Mouse (Mus musculus) embryonic stem cell, embryonic (primary cell): ENCODE results near the gene Fam120b.

Source experiments
- CTCF ChIA-PET, 4 experiments: fragments of 300-600 bp in 2 of 4; fragments of 350-600 bp in 2 of 4; sonication (Branson Sonifier 250); formaldehyde crosslinking; loops; one replicate each; lab custom pipeline; 2022; ENCODE audit warnings: inconsistent platforms in 2 of 4; lab: Charles Lee
- POLR2A ChIA-PET, 4 experiments: fragments of 300-600 bp in 2 of 4; fragments of 350-600 bp in 2 of 4; sonication (Branson Sonifier 250); formaldehyde crosslinking; loops; one replicate each; lab custom pipeline; 2022; ENCODE audit warnings: antibody characterized with exemption in 4 of 4, inconsistent platforms in 1 of 4; lab: Charles Lee

The Fam120b gene

DNA sequence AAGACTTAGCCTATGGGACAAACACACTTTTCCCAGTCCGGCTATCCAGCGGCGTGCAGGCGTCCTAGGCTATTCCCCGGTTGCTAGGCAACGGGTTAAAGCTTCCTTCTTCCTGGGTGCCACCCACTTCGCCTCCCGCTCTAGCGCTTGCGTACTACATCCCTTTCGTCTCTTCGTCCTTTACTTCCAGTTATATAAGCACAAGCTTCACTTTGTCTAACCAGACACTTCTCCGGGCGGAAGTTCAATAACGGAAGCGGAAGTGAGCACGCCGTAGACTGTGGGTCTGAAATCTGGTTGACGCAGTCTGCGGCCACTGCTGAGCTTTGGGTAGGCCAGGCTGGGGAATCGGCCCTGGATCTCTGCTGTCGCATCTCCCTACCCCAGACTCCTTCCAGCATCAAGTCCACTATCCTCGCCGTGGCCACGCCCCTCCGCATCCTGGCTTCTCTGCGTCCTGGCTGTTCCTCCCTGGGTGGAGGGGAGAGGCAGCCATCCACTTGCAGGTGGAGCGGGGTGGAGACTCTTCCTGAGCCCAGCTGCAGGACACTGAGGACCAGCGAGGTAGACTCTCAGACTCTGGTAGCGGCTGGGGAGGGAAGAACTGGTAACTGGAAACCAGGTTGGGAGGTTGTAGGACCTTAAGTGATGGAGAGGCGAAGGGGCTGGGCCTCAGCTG is at the start of gene Fam120b:
Gene Fam120b, plus strand, starts transcription at position 206 of the 679 bp plus-strand sequence.
- ChIA-PET POLR2A (interaction anchor here (0.6 to 5.7 kb wide), 42 partner anchors 9 to 1901 kb away, joined by 3 to 78 read pairs (median 4); partner anchors contain the start of gene Dll1 (in 3 of the 4)), CTCF (interaction anchor here (0.6 to 1.9 kb wide), 7 partner anchors 15 to 330 kb away, joined by 3 to 5 read pairs (median 4); no protein-coding TSS in a partner anchor)

DNA sequence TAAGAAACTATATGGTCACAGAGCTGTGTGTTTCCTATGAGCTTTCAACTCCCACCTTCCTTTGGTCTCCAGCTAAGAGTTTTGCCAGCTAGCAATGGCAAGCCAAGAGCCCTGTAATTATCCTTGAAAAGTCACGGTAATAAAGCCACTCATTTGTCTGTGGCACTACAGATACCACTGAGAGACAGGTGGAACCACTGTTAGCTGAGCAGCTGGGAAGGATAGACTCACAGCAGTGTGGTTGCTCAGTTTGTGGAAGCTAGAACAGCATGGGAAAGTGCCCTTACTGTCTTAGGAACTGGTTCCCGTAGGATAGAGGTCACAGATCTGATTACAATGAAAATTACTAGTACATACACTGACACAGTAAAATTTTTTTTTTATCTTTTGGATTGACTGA is 45.9 kb upstream of the Fam120b start:
- CTCF ChIA-PET = no interaction called here
- POLR2A ChIA-PET = interaction anchor here in 1 of 4 experiments (1.0 kb wide), 1 partner anchor 26 kb away, joined by 4 read pairs; the partner anchor contains the start of gene Dll1

DNA sequence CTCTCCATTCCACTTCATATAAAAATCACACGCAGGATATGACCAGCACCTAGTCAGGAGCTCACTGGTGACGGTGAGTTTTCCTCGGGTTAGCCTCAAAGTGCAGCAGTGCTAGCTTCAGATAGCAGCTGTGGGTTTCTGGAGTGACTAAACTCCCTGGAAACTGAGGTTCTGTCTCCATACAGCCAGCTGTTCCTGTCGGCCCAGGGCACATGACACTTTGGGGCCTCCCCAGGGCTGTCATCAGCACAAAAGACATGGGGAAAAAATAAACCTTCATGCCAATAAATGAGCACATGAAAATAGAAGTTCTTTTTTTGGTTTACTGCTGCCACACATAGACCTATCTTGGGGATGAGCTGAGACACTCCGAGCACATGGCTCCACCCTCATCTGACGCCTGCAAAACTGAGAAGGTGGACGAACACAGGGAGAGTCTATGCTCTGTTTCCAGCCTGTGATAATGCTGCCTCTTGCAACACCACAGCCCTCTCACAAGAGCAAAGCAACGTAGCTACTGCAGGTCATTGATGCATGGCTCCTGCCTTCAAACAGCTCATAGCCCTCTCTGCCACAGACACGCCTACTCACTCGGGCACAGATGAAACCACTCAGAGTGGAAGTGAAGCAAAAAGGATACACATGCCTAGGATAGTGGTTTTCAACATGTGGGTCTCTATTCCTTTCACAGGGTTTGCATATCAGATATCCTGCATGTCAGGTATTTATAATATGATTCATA is 43.0 kb upstream of the Fam120b start:
- ChIA-PET POLR2A (interaction anchor here in 2 of 4 experiments (0.6 to 1.7 kb wide), 2 partner anchors 11 to 246 kb away, joined by 3 to 6 read pairs; no protein-coding TSS in a partner anchor), CTCF (no interaction called here)

DNA sequence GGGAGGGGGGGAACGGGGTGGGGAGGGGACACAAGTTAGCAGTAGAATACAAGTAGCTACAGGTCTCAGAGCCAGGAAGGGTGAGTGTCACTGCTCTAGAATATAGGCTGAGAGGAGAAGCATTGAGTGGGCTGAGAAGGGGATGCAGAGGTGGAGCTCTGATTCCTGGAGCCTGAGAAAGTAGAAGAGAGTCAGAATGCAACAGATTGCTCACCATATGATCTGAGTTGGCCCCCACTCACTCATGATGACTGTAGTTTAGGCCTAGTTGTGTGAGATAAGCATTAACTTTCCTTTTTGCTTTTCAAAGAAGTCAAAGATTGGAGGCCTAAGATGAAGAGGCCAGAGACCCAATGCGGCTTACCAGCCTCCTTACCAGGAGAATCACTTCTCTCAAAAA is 42.0 kb upstream of the Fam120b start:
- POLR2A ChIA-PET = interaction anchor here in 3 of 4 experiments (0.6 to 1.3 kb wide), 5 partner anchors 22 to 350 kb away, joined by 3 read pairs; no protein-coding TSS in a partner anchor
- CTCF ChIA-PET = no interaction called here

DNA sequence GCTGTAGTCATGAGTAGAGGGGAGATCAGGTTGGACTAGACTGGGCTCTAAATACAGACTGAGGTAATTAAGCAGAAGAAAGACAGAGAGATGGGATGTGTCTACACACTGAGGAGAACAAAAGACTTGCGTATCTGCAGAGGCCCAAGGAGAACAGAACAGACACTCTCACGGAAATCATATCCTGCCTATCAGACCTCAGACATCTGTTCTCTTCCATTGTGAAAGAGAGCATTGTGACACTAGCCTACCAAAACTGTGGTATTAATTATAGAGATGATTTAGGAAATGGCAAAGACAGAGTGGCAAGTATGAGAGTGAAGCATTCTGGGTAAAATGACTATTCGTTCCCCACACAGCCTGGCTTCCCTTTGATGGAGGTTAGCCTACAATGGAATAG is 40.9 kb upstream of the Fam120b start:
- CTCF ChIA-PET = no interaction called here
- POLR2A ChIA-PET = interaction anchor here in 1 of 4 experiments (0.9 to 1.6 kb wide), 3 partner anchors 20 to 32 kb away, joined by 3 to 5 read pairs (median 3); no protein-coding TSS in a partner anchor

DNA sequence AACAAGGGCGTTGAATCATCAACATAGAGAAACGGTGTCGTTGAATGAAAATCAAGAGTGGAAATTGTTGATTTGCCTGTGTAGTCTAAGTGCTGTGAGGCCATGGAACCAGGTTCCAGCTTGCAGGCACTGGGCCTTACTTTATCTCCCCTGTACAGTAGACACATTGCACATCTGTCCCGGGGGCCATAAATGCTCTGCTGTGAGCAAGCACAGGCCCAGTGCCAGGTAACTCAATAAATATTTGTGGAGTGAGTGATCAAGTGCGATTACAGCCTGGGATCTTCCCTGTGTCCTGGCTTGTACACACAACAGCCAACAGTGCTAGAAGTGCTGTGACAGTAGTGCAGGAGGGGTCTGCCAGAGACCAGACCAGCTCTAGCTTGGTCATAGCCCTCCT is 39.5 kb upstream of the Fam120b start:
- POLR2A ChIA-PET = interaction anchor here in 1 of 4 experiments (0.5 to 1.6 kb wide), 2 partner anchors 18 to 246 kb away, joined by 3 to 5 read pairs; no protein-coding TSS in a partner anchor
- CTCF ChIA-PET = no interaction called here

DNA sequence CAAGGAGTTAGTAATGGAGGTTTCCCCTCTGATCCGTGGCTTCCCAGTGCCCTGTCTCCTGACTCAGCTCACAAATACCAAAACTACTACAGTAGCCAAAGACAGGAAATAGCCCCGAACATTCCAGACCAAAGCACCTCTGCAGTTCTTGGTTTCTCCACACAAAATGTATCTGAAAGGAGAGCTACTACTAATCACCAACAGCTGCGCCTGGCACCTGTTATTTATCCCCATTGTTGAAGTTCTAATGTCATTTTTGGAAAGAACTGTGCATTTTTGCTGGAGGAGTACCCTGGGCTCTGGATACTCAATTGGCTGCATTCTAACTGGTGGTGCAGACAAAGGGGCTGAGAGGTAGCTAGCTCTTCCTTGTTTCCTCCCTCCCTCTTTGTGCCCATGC is 38.9 kb upstream of the Fam120b start:
- ChIA-PET POLR2A (no interaction called here), CTCF (no interaction called here)

DNA sequence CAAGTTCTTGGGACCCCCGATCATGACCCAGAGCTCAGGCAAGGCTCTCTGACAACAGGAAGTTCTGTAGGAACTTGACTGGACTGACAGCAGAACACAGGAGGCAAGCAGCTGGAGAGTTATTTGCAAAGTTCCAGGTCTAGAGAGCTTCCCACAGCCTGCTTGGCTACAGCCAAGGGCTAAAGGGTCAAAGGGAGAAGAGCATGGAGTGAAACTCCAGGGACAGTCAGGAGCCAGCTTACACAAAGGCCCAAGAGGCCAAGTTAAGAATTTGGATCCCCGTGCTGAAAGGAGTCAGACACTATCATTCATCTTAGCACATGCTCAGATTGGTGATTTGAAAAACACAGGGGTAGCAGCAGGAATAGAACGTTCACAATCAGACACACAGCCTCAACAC is 32.3 kb upstream of the Fam120b start:
- POLR2A ChIA-PET = interaction anchor here in 2 of 4 experiments (1.0 to 5.8 kb wide), 3 partner anchors 9 to 247 kb away, joined by 3 to 34 read pairs (median 3); partner anchors contain the start of gene Dll1 (in 1 of the 2)
- CTCF ChIA-PET = no interaction called here

DNA sequence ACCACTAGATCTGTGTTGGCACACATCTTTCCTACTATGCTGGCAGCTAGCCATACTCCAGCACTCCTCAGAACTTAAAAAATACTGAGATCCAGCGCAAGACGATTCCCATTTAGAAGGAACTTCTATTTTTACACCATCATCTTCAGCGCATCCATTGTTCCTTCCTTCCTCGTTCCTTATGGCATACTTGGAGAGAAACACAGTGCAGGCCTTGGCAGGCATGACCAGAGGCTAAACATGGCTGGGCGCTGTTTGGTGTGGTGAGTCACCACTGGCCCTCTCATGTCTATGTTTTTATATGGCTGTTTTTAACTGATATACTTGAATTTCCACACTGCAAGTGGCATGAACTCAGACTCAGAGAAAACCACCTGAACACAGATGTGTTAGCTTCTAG is 30.4 kb upstream of the Fam120b start:
- ChIA-PET POLR2A (interaction anchor here in 1 of 4 experiments (5.8 kb wide), 1 partner anchor 10 kb away, joined by 34 read pairs; the partner anchor contains the start of gene Dll1), CTCF (no interaction called here)

DNA sequence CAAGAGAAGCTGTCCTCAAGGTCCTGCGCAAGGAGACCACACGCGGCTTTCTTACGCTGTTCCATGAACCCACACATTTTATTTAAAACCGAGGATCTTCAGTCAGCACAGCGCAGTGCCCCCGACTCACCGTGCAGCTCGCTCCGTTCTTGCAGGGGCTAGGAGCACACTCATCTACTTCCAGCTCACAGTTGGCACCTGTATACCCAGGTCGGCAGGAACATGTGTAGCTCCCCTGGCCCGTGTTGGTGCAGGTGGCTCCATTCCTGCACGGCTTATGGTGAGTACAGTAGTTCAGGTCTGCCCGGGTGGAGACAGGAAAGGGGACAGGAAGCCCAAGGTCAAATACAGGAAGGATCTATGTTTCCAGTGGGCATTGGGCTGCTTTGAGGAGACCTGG is 25.6 kb upstream of the Fam120b start:
- POLR2A ChIA-PET = interaction anchor here in 2 of 4 experiments (0.8 to 3.6 kb wide), 5 partner anchors 10 to 219 kb away, joined by 3 to 16 read pairs (median 4); partner anchors contain the start of gene Fam120b (in 1 of the 2)
- CTCF ChIA-PET = no interaction called here

DNA sequence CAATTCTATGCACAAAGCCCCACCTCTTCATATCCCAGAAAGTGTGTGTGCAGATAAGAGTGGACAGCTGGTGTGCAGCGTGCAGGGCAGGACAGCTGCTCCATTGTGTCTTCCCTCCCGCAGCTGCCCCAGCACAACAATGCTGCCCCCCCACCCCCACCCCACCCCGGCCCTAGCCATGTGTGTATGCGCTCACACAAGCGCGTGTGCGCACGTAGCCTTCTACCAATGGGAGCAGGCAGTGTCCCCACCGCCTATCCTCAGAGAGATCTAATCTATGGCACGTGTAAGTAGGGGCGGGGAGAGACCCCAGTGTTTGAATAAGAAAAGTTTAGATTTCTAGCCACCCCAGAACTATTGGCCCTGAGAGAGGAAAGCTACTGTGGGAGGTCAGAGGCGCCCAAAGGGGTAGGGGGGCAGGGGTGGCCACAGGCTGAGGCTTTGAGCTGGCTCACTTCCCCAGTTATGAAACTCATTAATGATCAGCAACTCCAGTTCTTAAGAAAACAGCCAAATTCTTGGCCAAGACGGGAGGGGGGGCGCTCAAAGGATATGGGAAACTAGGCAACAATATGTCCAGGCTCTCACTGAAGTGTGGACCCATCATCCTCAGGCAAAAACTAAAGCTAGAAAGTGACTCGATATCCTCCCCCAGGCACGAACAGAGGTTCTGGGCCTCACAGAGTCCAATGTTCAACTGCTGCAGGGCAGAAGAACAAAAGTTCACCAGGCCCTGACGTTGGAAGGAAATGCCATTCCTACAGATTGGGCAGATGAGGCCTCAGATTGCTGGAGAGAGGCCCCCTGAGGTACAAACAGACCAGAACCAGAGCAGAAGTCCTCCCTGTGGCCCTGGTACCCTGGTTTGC is 23.8 kb upstream of the Fam120b start:
- ChIA-PET POLR2A (interaction anchor here in 3 of 4 experiments (0.5 to 3.6 kb wide), 13 partner anchors 8 to 624 kb away, joined by 3 to 16 read pairs (median 3); partner anchors contain the start of gene Fam120b (in 2 of the 3)), CTCF (no interaction called here)

DNA sequence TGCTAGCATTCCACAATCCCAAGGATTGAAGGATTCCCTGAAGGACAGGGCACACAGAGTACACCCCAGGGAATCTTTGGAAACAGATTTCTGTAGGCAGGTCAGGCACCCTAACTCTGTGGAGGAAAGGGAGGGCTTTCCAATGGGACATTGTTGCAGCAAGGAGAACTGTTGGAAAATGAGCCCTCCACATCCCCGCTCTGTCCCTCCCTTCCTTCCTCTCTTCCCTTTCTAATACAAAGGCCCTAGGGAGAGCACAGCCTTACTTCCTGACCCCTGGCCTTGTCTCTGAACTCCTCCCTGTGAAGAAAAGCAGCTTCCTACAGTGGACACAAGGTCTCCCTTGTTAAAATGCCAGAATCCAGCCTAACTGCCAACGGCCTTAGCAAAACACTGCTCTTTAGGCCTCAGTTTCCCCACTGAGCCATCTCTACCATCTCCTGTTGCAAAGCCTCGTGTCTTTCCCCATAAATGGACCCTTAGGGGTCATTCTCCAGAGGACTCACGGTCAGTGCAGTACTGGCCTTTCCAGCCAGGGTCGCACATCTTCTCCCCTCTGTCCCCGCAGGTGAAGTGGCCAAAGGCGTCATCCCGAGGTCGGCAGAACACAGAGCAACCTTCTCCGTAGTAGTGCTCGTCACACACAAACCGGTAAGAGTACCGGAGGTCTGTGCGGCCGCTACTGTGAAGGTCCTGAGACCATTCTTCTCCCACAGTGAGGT is 22.9 kb upstream of the Fam120b start:
- POLR2A ChIA-PET = interaction anchor here in 3 of 4 experiments (0.7 to 5.8 kb wide), 10 partner anchors 7 to 625 kb away, joined by 3 to 71 read pairs (median 4); partner anchors contain the start of gene Fam120b (in 1 of the 3)
- CTCF ChIA-PET = no interaction called here

DNA sequence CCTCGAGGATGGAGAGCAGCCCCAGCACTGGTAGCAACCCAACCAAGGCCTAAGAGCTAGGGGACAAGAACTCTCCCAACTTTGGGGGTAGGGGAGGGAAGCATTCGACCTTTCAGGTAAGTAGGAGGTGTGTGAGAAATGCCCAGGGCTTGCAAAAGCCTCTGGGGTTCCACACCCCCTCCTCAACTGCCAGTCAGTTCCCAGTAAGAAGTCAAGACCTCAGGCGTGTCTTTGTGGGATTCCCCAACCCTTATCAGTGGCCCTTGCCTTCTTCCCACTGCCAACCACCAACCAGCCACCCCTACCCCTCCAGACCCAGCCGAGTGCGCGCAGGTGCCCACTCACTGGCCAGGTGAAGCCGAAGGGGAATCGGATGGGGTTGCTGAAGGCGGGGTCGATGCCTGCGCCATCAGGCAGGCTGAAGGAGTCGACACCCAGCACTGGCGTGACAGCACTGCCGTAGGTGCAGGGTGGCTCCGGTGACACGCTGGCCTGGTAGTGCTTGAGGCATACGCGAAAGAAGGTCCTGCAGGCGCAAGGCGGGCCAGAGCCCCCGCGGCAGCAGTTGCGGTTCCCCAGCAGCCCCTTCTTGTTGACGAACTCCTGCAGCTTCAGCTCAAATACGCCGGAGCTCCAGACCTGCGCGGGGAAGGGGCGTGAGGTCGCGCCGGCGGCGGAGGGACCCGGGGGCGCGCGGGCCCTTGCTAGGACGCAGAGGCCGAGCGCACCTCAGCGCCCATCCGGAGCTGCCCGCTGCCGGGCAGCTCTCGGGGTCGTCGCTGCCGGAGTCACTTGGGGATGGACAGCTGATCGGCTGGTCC is 21.5 kb upstream of the Fam120b start:
- POLR2A ChIA-PET = interaction anchor here in 3 of 4 experiments (0.6 to 5.8 kb wide), 31 partner anchors 8 to 557 kb away, joined by 3 to 78 read pairs (median 5); partner anchors contain the start of genes Fam120b (in 2 of the 3) and Prdm9 (in 1 of the 3)
- CTCF ChIA-PET = interaction anchor here in 1 of 4 experiments (1.1 kb wide), 1 partner anchor 308 kb away, joined by 3 read pairs; no protein-coding TSS in a partner anchor

DNA sequence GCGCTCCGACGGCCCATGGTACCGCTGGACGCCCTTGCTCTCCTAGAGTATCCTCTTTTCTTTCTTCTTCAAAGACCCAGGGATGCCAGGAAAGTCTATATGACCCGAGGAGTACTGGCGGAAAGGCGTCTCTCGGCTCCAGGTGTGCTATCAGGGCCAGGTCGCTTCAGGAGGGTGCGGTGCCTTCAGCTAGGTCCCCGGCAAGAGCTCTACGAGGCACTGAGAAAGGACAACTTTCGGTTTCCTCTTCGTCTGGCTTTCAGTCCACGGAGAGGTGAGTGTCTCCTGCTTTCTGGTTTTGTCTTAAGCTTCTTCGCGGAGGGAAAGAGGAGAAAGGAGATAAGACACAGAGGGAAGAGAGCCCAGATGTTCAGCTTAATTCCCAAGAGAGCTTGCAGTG is 20.8 kb upstream of the Fam120b start:
- ChIA-PET CTCF (interaction anchor here in 1 of 4 experiments (1.1 kb wide), 1 partner anchor 309 kb away, joined by 3 read pairs; no protein-coding TSS in a partner anchor), POLR2A (interaction anchor here in 3 of 4 experiments (0.6 to 5.8 kb wide), 44 partner anchors 9 to 557 kb away, joined by 3 to 78 read pairs (median 4); partner anchors contain the start of genes Fam120b (in 2 of the 3), Prdm9 (in 1 of the 3), Psmb1 (in 1 of the 3) and Tbp (in 1 of the 3))

DNA sequence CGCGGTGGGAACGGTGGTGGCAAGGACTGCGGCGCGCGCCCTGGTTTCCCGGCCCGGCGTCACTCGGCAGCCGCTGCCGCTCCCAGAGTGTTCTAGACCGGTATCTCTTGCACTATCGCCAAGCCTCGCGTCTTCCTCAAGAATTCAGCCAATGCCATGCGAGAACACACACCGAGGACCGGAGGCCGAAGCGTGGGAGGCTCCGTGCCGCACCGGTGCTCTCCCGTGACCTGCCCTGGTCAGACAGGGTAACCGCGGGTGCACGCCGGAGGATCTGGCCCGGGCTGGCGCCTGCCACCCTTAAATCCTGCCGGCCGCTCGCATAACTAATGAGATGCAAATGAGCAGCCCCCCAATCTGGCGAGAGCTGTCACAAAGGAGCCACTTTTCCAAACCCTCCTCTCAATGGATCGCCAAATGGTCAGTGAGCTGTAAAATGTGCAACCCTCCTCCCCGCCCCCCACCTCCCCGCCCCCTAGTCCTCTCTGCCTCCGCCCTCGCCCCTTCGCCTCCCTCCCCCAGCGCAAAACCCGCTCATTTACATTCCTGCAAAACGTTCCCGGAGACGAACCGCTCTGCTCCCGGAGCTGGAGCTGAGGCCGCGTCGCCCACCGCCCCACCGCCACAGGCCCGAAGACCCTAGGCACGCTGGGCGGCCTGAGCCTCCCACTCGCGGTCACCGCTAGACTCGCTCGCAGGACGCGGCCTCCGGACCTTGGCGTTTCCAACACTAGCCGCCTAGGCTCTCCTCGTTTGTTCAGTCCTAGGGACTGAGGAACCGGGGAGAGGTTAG is 20.1 kb upstream of the Fam120b start:
- ChIA-PET CTCF (interaction anchor here in 1 of 4 experiments (0.6 kb wide), 1 partner anchor 216 kb away, joined by 3 read pairs; no protein-coding TSS in a partner anchor), POLR2A (interaction anchor here (0.6 to 5.8 kb wide), 64 partner anchors 9 to 426 kb away, joined by 3 to 78 read pairs (median 4); partner anchors contain the start of genes Fam120b (in 3 of the 4), Pdcd2 (in 1 of the 4), Prdm9 (in 1 of the 4) and Psmb1 (in 1 of the 4))
